Mouse (Mus musculus) CH12.LX (cell line): ENCODE data around the gene Myh3.

Experiments
- BHLHE40 ChIP-seq: IDR thresholded peaks from 2 replicates; pipeline ENCODE4 v1.6.1; 2011; ENCODE audit warnings: mild to moderate bottlenecking, low read depth, low read length, improper control_type of control experiment
- CTCF ChIP-seq, 2 experiments: IDR thresholded peaks in 1 of 2; conservative IDR thresholded peaks in 1 of 2; 2 replicates each; pipeline ENCODE4 v1.5.1; 2011 to 2012; ENCODE audit warnings: low read depth in 2 of 2, low read length in 2 of 2, improper control_type of control experiment in 1 of 2, inconsistent platforms in 1 of 2, mild to moderate bottlenecking in 1 of 2, moderate library complexity in 1 of 2
- GABPA ChIP-seq: IDR thresholded peaks from 2 replicates; pipeline ENCODE4 v1.6.1; 2012; ENCODE audit warnings: low read depth, low read length, improper control_type of control experiment, inconsistent platforms; ENCODE audit not compliant: insufficient replicate concordance
- POLR2A ChIP-seq: IDR thresholded peaks from 2 replicates; pipeline ENCODE4 v1.6.1; 2011; ENCODE audit warnings: low read depth, mild to moderate bottlenecking, improper control_type of control experiment, low read length
- SMC3 ChIP-seq: IDR thresholded peaks from 2 replicates; pipeline ENCODE4 v1.6.1; 2011; ENCODE audit warnings: low read depth, low read length, improper control_type of control experiment

GRCm38 (mm10) chr11:67076781-67077180 is 1.3 kb upstream of the Myh3 start:
- no peak for TF ChIP-seq GABPA
- TF ChIP-seq CTCF (conservative IDR thresholded peaks at IDR 0.05 in 1 of 2, IDR thresholded peaks at IDR 0.05 in 1 of 2; ENCODE audit: low read depth in 2 of 2, low read length in 2 of 2), result no peak
- TF ChIP-seq SMC3, result no peak
- no peak for TF ChIP-seq POLR2A
- no peak for TF ChIP-seq BHLHE40
